Comparison of ENCODE assay signal across 12 mouse cellular contexts in the genomic region with DNA sequence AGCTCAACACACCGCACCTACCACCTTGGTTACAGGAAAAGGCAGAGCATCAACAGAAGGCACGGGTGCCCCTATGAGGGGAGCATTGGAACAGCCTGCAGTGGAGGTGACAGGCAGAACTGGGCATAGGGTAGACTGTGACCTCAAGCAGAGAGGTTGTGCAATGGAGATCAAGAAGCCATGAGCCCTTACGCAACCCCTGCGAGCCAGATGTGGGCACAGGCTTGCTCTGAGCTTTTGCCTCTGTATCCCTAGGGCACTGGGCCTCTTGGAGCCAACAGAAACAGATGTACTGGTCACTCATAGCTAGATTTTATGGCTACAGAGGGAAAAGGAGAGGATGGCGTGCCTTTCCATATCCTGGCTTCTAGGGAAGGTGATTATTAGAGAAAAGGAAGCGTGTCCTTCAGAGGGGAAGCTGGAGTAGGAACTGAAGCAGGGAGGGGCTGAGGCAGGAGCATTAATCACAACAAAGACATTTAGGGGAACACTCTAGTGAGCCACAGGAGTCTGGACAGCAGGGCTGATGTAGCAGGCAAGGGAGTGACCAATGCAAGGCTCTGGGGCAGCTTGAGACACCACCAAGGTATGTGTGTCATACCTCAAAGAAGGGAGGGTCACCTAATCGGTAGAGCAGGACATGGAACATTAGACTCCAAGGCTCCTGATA. TPM values are rescaled to one million over a fixed set of nuclear protein-coding genes. Genes with fewer than 3 reads are reported as not detected.
DNase-seq lines count a peak whose midpoint lies in the region; ATAC-seq and TF ChIP-seq lines count a peak whose summit lies in the region.
"Had no signal": no experiment of that assay in that cellular context is flagged by ENCODE, and none has a peak within 500 bp of the region (broad histone marks: within the 10 kb centered on the region; RNA-seq: fewer than 3 reads in every experiment).

No protein-coding gene starts in this region.

- no peaks in the 10 kb centered on the region for H3K79me2 ChIP-seq in C2C12 (ENCODE audit: control insufficient read depth, insufficient read depth)

- DNase-seq in 3134 (ENCODE audit: extremely low read depth, insufficient read length, low spot score) = peak; percentile 55
- DNase-seq in liver = peak; percentile 22
- no peak for DNase-seq in cerebellum, adult 11-12 months
- no peak for DNase-seq in lung, adult 18-20 months
- DNase-seq: cerebellum, adult 9-10 months; lung, postnatal 14 days; right cerebral cortex, adult 18-20 months had no signal

- H3K4me3 ChIP-seq in C2C12 (ENCODE audit: insufficient read depth, poor library complexity, severe bottlenecking) = no peak overlapping the region
- H3K4me3 ChIP-seq: erythroblast, embryonic 14.5 days; heart, embryonic 15.5 days had no signal

- no peaks in the 10 kb centered on the region for H3K79me3 ChIP-seq in C2C12 (ENCODE audit: low read depth)

- H3K27me3 ChIP-seq in C2C12 (ENCODE audit: control insufficient read depth, insufficient read depth, insufficient read length) = peaks cover 5% of the 10 kb centered on the region
- H3K27me3 ChIP-seq: heart, embryonic 15.5 days had no signal

- no peak for TF ChIP-seq CTCF in C2C12 (IDR thresholded peaks at IDR 0.05; ENCODE audit: control insufficient read depth, insufficient read depth, insufficient read length)

- peak; percentile 88 for ATAC-seq in megakaryocyte, adult 5-6 weeks (ENCODE audit: poor library complexity, severe bottlenecking)
- ATAC-seq in activated CD4-positive, CD25-positive, alpha-beta regulatory T cell, adult 4 months = no peak

- H3ac ChIP-seq in C2C12 (ENCODE audit: control insufficient read depth, insufficient read length, low read depth) = no peak overlapping the region

- no peaks in the 10 kb centered on the region for H3K36me3 ChIP-seq in C2C12 (ENCODE audit: control insufficient read depth, insufficient read depth)
- H3K36me3 ChIP-seq: heart, embryonic 15.5 days had no signal

TF ChIP-seq in C2C12, 6 proteins besides CTCF, POLR2A, EP300 and RAD21:
- TF ChIP-seq USF1 (IDR thresholded peaks at IDR 0.05; ENCODE audit: low read depth) = no peak
- TF ChIP-seq CEBPB (IDR thresholded peaks at IDR 0.05; ENCODE audit: low read depth) = peak; percentile 94

RNA-seq across cellular contexts. Expression of gene Noc4l, which starts 50.1 kb away (rescaled TPM):
- polyA plus RNA-seq in C2C12 (2012; fragmentation: generic; extraction: Trizol) = 51.7 TPM
- 11.9 and 12.2 TPM in 2 replicates for total RNA-seq in megakaryocyte, adult 5-6 weeks (2015)
- 9.9 and 15.9 TPM in 2 replicates for total RNA-seq in megakaryocyte, adult 5-6 weeks (2017)
- 10 to 100 TPM; 38.9 to 43.6 TPM for polyA plus RNA-seq in activated CD4-positive, CD25-positive, alpha-beta regulatory T cell, adult 4 months (2017; shearing (Covaris generic))

RNA-seq across cellular contexts. Expression of gene Ddx51, which starts 50.1 kb away (rescaled TPM):
- 14.8 TPM for polyA plus RNA-seq in C2C12 (2012; fragmentation: generic; extraction: Trizol)
- total RNA-seq in megakaryocyte, adult 5-6 weeks (2015) = 9.7 and 10.8 TPM in 2 replicates
- 3.5 and 10.9 TPM in 2 replicates for total RNA-seq in megakaryocyte, adult 5-6 weeks (2017)
- polyA plus RNA-seq in activated CD4-positive, CD25-positive, alpha-beta regulatory T cell, adult 4 months (2017; shearing (Covaris generic)) = 1 to 10 TPM; 2.9 to 3.8 TPM

RNA-seq across cellular contexts. Expression of gene Galnt9, which starts 59.0 kb away (rescaled TPM):
- 0.02 TPM for polyA plus RNA-seq in C2C12 (2012; fragmentation: generic; extraction: Trizol)
- total RNA-seq in megakaryocyte, adult 5-6 weeks (2015) = 38.5 and 38.8 TPM in 2 replicates
- total RNA-seq in megakaryocyte, adult 5-6 weeks (2017) = 20.4 and 22.2 TPM in 2 replicates
- polyA plus RNA-seq in activated CD4-positive, CD25-positive, alpha-beta regulatory T cell, adult 4 months (2017; shearing (Covaris generic)) = 1 to 10 TPM; 3.1 to 4.0 TPM

Comparison
In these comparisons a context has a peak if more than half of its experiments do, and no peak if none do; other contexts are left out.
1. DNase-seq: peak in 3134 (single experiment) and liver (single experiment); none in cerebellum, adult 11-12 months (single experiment) and lung, adult 18-20 months (0 of 2).